Mouse (Mus musculus): ENCODE measurements around the gene Enkd1. TPM values are rescaled to one million over a fixed set of nuclear protein-coding genes. Genes with fewer than 3 reads are reported as not detected.

The Enkd1 gene
- polyA plus RNA-seq, 1 experiment from 2014 or later = 1.4 TPM

GRCm38 (mm10) chr8:105695080-105695780 lies 12.8 kb downstream of the Enkd1 start:
- H3K27ac ChIP-seq = no peak overlapping the region
- H3K4me3 ChIP-seq (ENCODE audit: inconsistent target) = no peak overlapping the region
- WGBS (ENCODE audit: missing documents) = 91% methylated on average over 30 of the region's 30 CpGs
- H3K36me3 ChIP-seq (ENCODE audit: inconsistent target) = peaks cover 12% of the 10 kb centered on the region; the same call in 1 of the 2 replicates
- peaks cover 4% of the 10 kb centered on the region; the same call in 1 of the 2 replicates for H3K79me2 ChIP-seq (ENCODE audit: inconsistent target)

GRCm38 (mm10) chr8:105694051-105694799 lies 13.8 kb downstream of the Enkd1 start:
- WGBS (ENCODE audit: missing documents) = 93% methylated on average over 38 of the region's 40 CpGs
- no peak overlapping the region for H3K4me3 ChIP-seq (ENCODE audit: inconsistent target)
- no peaks in the 10 kb centered on the region for H3K79me2 ChIP-seq (ENCODE audit: inconsistent target)
- no peak overlapping the region for H3K27ac ChIP-seq
- H3K36me3 ChIP-seq (ENCODE audit: inconsistent target) = peaks cover 12% of the 10 kb centered on the region; the same call in 1 of the 2 replicates

GRCm38 (mm10) chr8:105693648-105694047 lies 14.4 kb downstream of the Enkd1 start:
- 87% methylated on average over 17 of the region's 30 CpGs for WGBS (ENCODE audit: missing documents)
- peaks cover 10% of the 10 kb centered on the region; the same call in 1 of the 2 replicates for H3K36me3 ChIP-seq (ENCODE audit: inconsistent target)
- no peak overlapping the region for H3K27ac ChIP-seq
- no peaks in the 10 kb centered on the region for H3K79me2 ChIP-seq (ENCODE audit: inconsistent target)
- H3K4me3 ChIP-seq (ENCODE audit: inconsistent target) = no peak overlapping the region

DNA sequence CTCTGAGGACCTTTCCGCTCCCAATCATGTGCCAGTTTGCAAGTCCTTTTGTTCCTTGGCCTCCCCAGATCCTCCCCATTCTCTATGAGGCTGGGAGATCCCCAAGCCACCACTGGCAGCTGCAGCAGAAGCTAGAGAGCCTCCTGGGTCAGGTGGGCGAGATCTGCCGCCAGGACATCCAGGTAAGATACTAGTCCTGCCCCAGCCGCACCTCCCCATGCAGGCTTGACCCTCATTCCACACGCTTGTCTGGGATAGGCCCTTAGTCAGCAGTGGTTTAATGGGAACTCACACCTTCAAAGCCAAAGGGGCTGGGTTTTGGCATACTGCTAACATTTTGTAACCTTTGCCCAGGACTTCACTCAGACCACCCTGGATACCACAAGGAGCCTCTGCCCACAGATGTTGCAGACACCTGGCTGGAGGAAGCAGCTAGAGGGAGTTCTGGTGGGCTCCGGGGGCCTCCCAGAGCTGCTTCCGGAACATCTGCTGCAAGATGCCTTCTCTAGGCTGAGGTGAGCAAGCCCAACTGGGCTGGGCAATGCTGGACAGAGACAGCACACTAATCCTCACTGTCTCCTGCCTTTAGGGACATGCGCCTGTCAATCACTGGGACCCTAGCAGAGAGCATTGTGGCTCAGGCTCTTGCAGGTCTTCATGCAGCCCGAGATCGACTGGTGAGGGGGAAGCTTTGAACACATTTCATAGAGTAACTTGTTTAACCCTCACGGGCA lies 15.4 kb downstream of the Enkd1 start:
- 89% methylated on average over 11 of the region's 11 CpGs for WGBS (ENCODE audit: missing documents)
- no peak overlapping the region for H3K4me3 ChIP-seq (ENCODE audit: inconsistent target)
- H3K36me3 ChIP-seq (ENCODE audit: inconsistent target) = no peaks in the 10 kb centered on the region; the same call in 1 of the 2 replicates
- no peaks in the 10 kb centered on the region for H3K79me2 ChIP-seq (ENCODE audit: inconsistent target)
- no peak overlapping the region for H3K27ac ChIP-seq

DNA sequence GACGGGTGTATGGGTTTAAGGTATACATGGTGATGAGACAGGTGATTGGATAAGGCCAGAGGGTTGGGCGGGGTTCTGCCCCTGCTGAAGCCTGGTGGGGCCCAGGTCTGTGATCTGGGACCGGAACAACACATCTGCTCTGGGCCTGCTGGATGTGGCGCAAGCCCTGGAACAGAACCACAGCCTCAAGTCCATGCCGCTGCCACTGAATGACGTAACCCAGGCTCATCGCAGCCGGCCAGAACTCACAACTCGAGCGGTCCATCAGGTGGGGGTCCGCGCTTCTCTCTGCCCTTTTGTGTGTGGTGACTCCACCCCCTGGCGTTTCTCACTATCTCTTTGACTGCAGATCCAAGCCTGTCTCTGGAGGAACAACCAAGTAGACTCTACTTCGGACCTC lies 17.0 kb downstream of the Enkd1 start:
- Histone ChIP-seq H3K79me2 (ENCODE audit: inconsistent target) (no peaks in the 10 kb centered on the region), H3K36me3 (ENCODE audit: inconsistent target) (no peaks in the 10 kb centered on the region), H3K27ac (no peak overlapping the region), H3K4me3 (ENCODE audit: inconsistent target) (no peak overlapping the region)
- WGBS (ENCODE audit: missing documents) = 78% methylated on average over 14 of the region's 14 CpGs

DNA sequence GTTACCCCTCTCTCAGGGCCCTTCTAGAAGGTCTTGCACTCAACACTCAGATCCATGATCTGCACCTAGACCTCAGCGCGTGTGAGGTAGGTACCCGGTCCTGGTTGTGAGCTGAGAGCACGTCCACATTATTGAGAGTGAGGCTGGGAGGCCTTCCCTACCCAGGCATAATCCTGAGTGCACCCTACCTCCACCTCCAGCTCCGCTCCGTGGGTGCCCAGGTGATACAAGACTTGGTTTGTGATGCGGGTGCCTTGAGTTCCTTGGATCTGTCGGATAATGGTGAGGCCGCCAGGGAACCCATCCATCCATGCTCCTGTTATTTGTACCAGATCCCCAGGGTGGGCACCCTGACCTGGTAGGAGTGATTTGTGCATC lies 18.0 kb downstream of the Enkd1 start:
- WGBS (ENCODE audit: missing documents) = 95% methylated on average over 9 of the region's 9 CpGs
- Histone ChIP-seq H3K79me2 (ENCODE audit: inconsistent target) (no peaks in the 10 kb centered on the region), H3K4me3 (ENCODE audit: inconsistent target) (no peak overlapping the region), H3K36me3 (ENCODE audit: inconsistent target) (no peaks in the 10 kb centered on the region), H3K27ac (no peak overlapping the region)

DNA sequence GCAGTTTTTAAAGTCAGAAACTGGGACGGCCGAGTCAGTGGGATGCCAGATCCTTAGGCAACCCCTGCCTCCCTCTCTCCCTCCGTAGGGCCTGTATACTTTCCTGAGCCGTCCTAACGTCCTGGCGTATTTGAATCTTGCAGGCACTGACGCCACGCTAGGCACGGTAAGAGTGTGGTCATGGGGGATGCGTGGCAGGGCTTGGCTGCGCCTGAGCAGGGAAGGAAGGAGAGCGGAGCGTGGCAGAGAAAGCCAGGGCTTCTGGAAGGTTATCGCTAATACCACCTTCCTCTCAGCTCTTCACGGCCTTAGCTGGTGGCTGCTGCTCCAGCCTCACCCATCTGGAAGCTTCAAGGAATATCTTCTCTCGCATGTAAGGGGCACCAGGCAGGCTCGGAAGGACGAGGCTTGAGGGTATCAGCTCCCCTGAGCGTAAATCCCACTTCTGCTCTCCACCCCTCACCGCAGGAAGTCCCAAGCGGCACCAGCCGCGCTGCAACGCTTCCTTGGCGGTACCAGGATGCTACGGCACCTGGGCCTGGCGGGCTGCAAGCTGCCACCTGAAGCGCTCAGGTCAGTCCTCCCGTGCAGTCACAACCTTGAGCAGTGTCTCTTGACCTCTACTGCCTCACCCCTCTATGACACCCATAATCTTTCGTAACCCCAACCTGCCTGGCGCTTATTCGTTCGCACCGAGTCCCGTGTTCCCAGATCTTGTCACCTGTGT lies 18.6 kb downstream of the Enkd1 start:
- H3K36me3 ChIP-seq (ENCODE audit: inconsistent target) = no peaks in the 10 kb centered on the region

DNA sequence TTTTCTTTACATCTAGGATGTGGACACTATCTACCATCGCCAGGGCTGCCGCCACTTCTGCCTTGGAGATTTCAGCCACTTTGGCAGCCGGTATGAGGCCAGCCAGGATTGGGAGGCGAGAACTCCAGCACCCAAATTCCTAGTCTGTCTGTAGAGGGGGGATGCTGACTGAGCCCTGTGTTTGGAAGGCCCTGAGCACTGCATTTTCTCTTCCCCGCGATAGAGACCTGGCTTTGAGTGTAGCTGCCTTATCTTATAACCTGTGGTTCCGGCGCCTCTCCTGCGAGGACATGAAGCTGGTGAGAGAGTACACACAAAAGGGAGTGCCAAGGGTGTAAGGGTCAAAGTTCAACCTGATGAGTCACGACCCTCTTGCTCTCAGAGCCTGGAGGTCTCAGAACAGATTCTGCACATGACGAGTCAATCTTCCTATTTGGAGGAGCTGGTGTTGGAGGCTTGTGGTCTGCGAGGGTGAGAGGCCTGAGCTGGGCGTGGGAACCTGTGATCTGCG lies 19.7 kb downstream of the Enkd1 start:
- WGBS (ENCODE audit: missing documents) = 90% methylated on average over 14 of the region's 14 CpGs
- H3K4me3 ChIP-seq (ENCODE audit: inconsistent target) = no peak overlapping the region
- no peaks in the 10 kb centered on the region for H3K36me3 ChIP-seq (ENCODE audit: inconsistent target)
- no peaks in the 10 kb centered on the region for H3K79me2 ChIP-seq (ENCODE audit: inconsistent target)
- no peak overlapping the region for H3K27ac ChIP-seq

More for the DNA sequence above, 18.6 kb downstream of the Enkd1 start:
- Histone ChIP-seq H3K4me3 (ENCODE audit: inconsistent target) (no peak overlapping the region), H3K27ac (no peak overlapping the region), H3K79me2 (ENCODE audit: inconsistent target) (no peaks in the 10 kb centered on the region)
- WGBS (ENCODE audit: missing documents) = 92% methylated on average over 32 of the region's 35 CpGs

GRCm38 (mm10) chr8:105687512-105687911 lies 20.5 kb downstream of the Enkd1 start:
- no peak overlapping the region for H3K27ac ChIP-seq
- peaks cover 6% of the 10 kb centered on the region; the same call in 1 of the 2 replicates for H3K36me3 ChIP-seq (ENCODE audit: inconsistent target)
- no peak overlapping the region for H3K4me3 ChIP-seq (ENCODE audit: inconsistent target)
- H3K79me2 ChIP-seq (ENCODE audit: inconsistent target) = no peaks in the 10 kb centered on the region
- 93% methylated on average over 8 of the region's 8 CpGs for WGBS (ENCODE audit: missing documents)

GRCm38 (mm10) chr8:105686551-105686950 lies 21.5 kb downstream of the Enkd1 start:
- peaks cover 14% of the 10 kb centered on the region; the same call in 1 of the 2 replicates for H3K36me3 ChIP-seq (ENCODE audit: inconsistent target)
- no peak overlapping the region for H3K4me3 ChIP-seq (ENCODE audit: inconsistent target)
- no peak overlapping the region for H3K27ac ChIP-seq
- H3K79me2 ChIP-seq (ENCODE audit: inconsistent target) = no peaks in the 10 kb centered on the region
- WGBS (ENCODE audit: missing documents) = 56% methylated on average over 6 of the region's 6 CpGs

DNA sequence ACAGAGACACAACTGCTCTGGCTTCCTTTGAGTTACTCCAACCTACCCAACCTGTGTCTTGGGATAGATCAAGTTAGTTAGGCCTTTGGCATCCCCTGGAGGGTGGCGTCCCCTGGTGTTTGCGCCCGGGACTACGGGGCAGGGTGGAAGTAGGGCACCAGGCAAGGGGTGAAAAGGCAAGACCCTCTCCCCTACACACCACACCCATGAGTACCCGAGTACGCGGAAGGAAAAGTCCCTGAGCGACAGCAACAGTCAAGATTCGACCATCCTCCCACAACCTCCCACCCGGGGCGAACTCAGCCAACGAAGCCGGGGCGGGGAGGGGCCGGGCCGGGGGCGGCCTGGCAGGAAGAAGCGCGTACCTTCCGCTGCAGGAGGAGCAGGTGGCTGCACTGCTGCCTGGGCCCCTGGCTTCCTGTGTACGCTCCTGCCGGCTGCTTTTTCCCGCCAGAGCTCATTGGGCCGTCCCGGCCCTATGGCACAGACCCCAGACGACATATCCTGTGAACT lies 22.2 kb downstream of the Enkd1 start, which contains the start of gene Carmil2:
Carmil2 (plus strand) TSS at position 479 of the 513 bp plus-strand sequence.
- no peak within 1 kb of the TSS for H3K4me3 ChIP-seq (ENCODE audit: inconsistent target)
- WGBS (ENCODE audit: missing documents) = 13% methylated on average over 24 of the region's 26 CpGs
- no peaks in the 10 kb centered on the region for H3K79me2 ChIP-seq (ENCODE audit: inconsistent target)
- peaks cover 20% of the 10 kb centered on the region; the same call in 1 of the 2 replicates for H3K36me3 ChIP-seq (ENCODE audit: inconsistent target)
- no peak within 1 kb of the TSS for H3K27ac ChIP-seq

- no peak overlapping the region for H3K4me3 ChIP-seq (ENCODE audit: inconsistent target)
- WGBS (ENCODE audit: missing documents) = 67% methylated on average over 7 of the region's 7 CpGs
Observed at GRCm38 (mm10) chr8:105685325-105685724, 22.7 kb downstream of the Enkd1 start.

DNA sequence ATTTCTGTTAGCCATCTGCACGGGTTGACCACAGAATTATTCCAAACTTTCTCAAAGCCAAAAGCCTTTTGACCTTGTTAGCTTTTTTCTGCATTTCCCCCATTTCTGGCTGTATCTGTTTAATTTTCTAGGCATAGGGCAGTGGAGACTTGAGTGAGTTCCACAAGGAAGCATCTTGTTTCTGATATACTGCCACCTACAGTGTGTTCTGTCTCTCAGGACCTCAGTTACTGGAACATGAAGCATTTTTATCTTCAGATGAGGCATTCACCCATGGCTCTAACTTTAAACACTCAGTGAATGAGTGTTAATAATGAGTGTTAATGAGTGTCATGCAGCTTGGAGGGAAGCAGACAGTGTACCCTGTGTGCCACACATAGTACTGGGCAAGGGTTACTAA lies 30.1 kb downstream of the Enkd1 start:
- Histone ChIP-seq H3K4me3 (ENCODE audit: inconsistent target) (no peak overlapping the region), H3K79me2 (ENCODE audit: inconsistent target) (no peaks in the 10 kb centered on the region), H3K36me3 (ENCODE audit: inconsistent target) (peaks cover 82% of the 10 kb centered on the region), H3K27ac (no peak overlapping the region)
- 83% methylated on average over 1 of the region's 1 CpGs for WGBS (ENCODE audit: missing documents)

More at GRCm38 (mm10) chr8:105685325-105685724, 22.7 kb downstream of the Enkd1 start:
- Histone ChIP-seq H3K79me2 (ENCODE audit: inconsistent target) (no peaks in the 10 kb centered on the region), H3K36me3 (ENCODE audit: inconsistent target) (peaks cover 24% of the 10 kb centered on the region; the same call in 1 of the 2 replicates), H3K27ac (no peak overlapping the region)

DNA sequence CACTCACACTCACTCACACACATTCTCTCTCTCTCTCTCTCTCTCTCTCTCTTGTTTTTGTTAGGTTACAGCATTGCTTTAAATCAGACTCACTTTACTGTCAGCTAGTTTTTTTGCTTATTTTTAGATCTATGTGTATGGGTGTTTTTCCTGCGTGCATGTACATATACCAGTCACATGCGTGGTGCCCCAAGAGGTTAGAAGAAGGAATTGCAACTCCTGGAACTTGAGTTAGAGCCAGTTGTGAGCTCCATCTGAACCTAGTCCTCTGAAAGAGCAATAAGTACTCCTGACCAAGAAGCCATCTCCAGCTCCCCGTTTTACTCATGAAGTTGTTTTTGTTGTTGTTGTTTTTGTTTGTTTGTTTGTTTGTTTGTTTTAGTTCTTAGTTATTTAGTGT lies 46.8 kb downstream of the Enkd1 start:
- Histone ChIP-seq H3K79me2 (ENCODE audit: inconsistent target) (peaks cover 75% of the 10 kb centered on the region), H3K27ac (no peak overlapping the region), H3K36me3 (ENCODE audit: inconsistent target) (peaks cover 29% of the 10 kb centered on the region), H3K4me3 (ENCODE audit: inconsistent target) (no peak overlapping the region)
- 56% methylated on average over 3 of the region's 3 CpGs for WGBS (ENCODE audit: missing documents)
